ENCODE assay signal across 8 mouse cellular contexts in the genomic region with DNA sequence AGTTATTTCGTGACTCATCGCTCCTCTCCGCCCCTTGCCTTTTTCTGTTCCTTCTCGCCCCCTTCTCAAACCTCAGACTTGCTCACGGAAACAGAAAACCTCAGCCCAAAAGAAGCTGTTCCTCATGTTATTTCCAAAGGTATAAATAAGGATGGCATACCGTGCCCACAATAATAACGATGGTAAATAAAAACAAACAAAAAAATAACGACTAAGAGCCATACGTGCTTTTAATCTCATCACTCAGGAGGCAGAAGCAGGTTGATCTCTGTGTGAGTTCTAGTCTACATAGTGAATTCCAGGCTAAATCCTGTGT. TPM values are rescaled to one million over a fixed set of nuclear protein-coding genes. Genes with fewer than 3 reads are reported as not detected.
DNase-seq lines count a peak whose midpoint lies in the region; ATAC-seq and TF ChIP-seq lines count a peak whose summit lies in the region.

No protein-coding gene starts in this region.

- H3K79me3 ChIP-seq in C2C12 (ENCODE audit: low read depth) = no peaks in the 10 kb centered on the region

- H3K27me3 ChIP-seq in heart, embryonic 10.5 days (ENCODE audit: insufficient read depth, poor library complexity, severe bottlenecking) = no peaks in the 10 kb centered on the region
- no peaks in the 10 kb centered on the region for H3K27me3 ChIP-seq in C2C12 (ENCODE audit: control insufficient read depth, insufficient read depth, insufficient read length)
- H3K27me3 ChIP-seq in forebrain, embryonic 13.5 days = no peaks in the 10 kb centered on the region
- peaks cover 33% of the 10 kb centered on the region for H3K27me3 ChIP-seq in liver, embryonic 15.5 days

- no peaks in the 10 kb centered on the region for H3K79me2 ChIP-seq in C2C12 (ENCODE audit: control insufficient read depth, insufficient read depth)

- ATAC-seq in forebrain, embryonic 13.5 days = no peak
- no peak for ATAC-seq in liver, embryonic 15.5 days (ENCODE audit: insufficient read depth)
- no peak for ATAC-seq in CD4-positive, CD25-positive, alpha-beta regulatory T cell, adult 4 months

- TF ChIP-seq CTCF in C2C12 (IDR thresholded peaks at IDR 0.05; ENCODE audit: control insufficient read depth, insufficient read depth, insufficient read length) = no peak

- WGBS in heart, embryonic 10.5 days = 23% methylated on average over 9 of the region's 9 CpGs
- WGBS in forebrain, embryonic 13.5 days = 13% methylated on average over 9 of the region's 9 CpGs
- WGBS in liver, embryonic 15.5 days (ENCODE audit: insufficient replicate concordance) = 10% methylated on average over 9 of the region's 9 CpGs

- no peak for DNase-seq in heart, embryonic 10.5 days (ENCODE audit: low spot score)
- DNase-seq in heart, adult 9 months (ENCODE audit: low spot score in 2 of 2) = no peak
- DNase-seq in natural killer cell, adult 2 months (ENCODE audit: low spot score in 2 of 2) = no peak
- no peak for DNase-seq in cerebellum, adult 8-10 months

- H3K4me1 ChIP-seq in heart, embryonic 10.5 days = peaks cover 23% of the 10 kb centered on the region
- H3K4me1 ChIP-seq in forebrain, embryonic 13.5 days = no peaks in the 10 kb centered on the region
- H3K4me1 ChIP-seq in liver, embryonic 15.5 days (replicated peaks) = peaks cover 43% of the 10 kb centered on the region

- H3K4me2 ChIP-seq in forebrain, embryonic 13.5 days = peak overlapping the region; percentile 70
- peak overlapping the region; percentile 85 for H3K4me2 ChIP-seq in liver, embryonic 15.5 days

- H3K9me3 ChIP-seq in heart, embryonic 10.5 days = no peaks in the 10 kb centered on the region
- H3K9me3 ChIP-seq in forebrain, embryonic 13.5 days (replicated peaks) = no peaks in the 10 kb centered on the region
- no peaks in the 10 kb centered on the region for H3K9me3 ChIP-seq in liver, embryonic 15.5 days (replicated peaks)

- peak overlapping the region; percentile 64 for H3ac ChIP-seq in C2C12 (ENCODE audit: control insufficient read depth, insufficient read length, low read depth)

- no peaks in the 10 kb centered on the region for H3K36me3 ChIP-seq in heart, embryonic 10.5 days
- H3K36me3 ChIP-seq in C2C12 (ENCODE audit: control insufficient read depth, insufficient read depth) = no peaks in the 10 kb centered on the region
- no peaks in the 10 kb centered on the region for H3K36me3 ChIP-seq in forebrain, embryonic 13.5 days (ENCODE audit: poor library complexity, severe bottlenecking)
- no peaks in the 10 kb centered on the region for H3K36me3 ChIP-seq in liver, embryonic 15.5 days (replicated peaks)

- peak overlapping the region; percentile 13; the same call in 1 of the 2 replicates for H3K27ac ChIP-seq in heart, embryonic 10.5 days
- H3K27ac ChIP-seq in forebrain, embryonic 13.5 days = peak overlapping the region; percentile 69
- no peak overlapping the region for H3K27ac ChIP-seq in liver, embryonic 15.5 days (replicated peaks)

- H3K9ac ChIP-seq in forebrain, embryonic 13.5 days = peak overlapping the region; percentile 71
- H3K9ac ChIP-seq in liver, embryonic 15.5 days = peak overlapping the region; percentile 56

- peak overlapping the region; percentile 65 for H3K4me3 ChIP-seq in heart, embryonic 10.5 days
- H3K4me3 ChIP-seq in C2C12 (ENCODE audit: insufficient read depth, poor library complexity, severe bottlenecking) = peak overlapping the region; percentile 25
- H3K4me3 ChIP-seq in forebrain, embryonic 13.5 days = peak overlapping the region; percentile 52
- peak overlapping the region; percentile 58 for H3K4me3 ChIP-seq in liver, embryonic 15.5 days (replicated peaks)

TF ChIP-seq in C2C12, 6 proteins besides CTCF, POLR2A, EP300 and RAD21:
- TF ChIP-seq FOSL1 (IDR thresholded peaks at IDR 0.05; ENCODE audit: insufficient read depth, low read length, poor library complexity, severe bottlenecking) (no peak), MAX (IDR thresholded peaks at IDR 0.05) (no peak), USF1 (IDR thresholded peaks at IDR 0.05; ENCODE audit: low read depth) (no peak), CEBPB (IDR thresholded peaks at IDR 0.05; ENCODE audit: low read depth) (no peak), MYOG (IDR thresholded peaks at IDR 0.05; ENCODE audit: control insufficient read depth, extremely low read depth, insufficient read length) (no peak), MYOD1 (IDR thresholded peaks at IDR 0.05; ENCODE audit: control insufficient read depth, insufficient read length, low read depth) (no peak)

RNA-seq across cellular contexts. Expression of a gene that starts 8.5 kb away (rescaled TPM):
- polyA plus RNA-seq in heart, embryonic 10.5 days (2016; fragmentation: Nextera tagmentation; extraction: Ambion mirVana) = 0.20 and 1.1 TPM in 2 replicates
- polyA plus RNA-seq in C2C12 (2012; fragmentation: generic; extraction: Trizol) = 0.07 TPM
- 0.55 and 0.63 TPM in 2 replicates for polyA plus RNA-seq in forebrain, embryonic 13.5 days (2015; fragmentation: Nextera tagmentation; extraction: Ambion mirVana)
- 0.37 and 0.89 TPM in 2 replicates for polyA plus RNA-seq in liver, embryonic 15.5 days (2015; fragmentation: Nextera tagmentation; extraction: Ambion mirVana)
- polyA plus RNA-seq in CD4-positive, CD25-positive, alpha-beta regulatory T cell, adult 4 months (2017; shearing (Covaris generic)) = under 1 TPM in 1 of 2 experiments, not detected in 1; 0.47 TPM

RNA-seq across cellular contexts. Expression of a gene that starts 38.2 kb away (rescaled TPM):
- polyA plus RNA-seq in heart, embryonic 10.5 days (2016; fragmentation: Nextera tagmentation; extraction: Ambion mirVana) = 131 and 141 TPM in 2 replicates
- polyA plus RNA-seq in C2C12 (2012; fragmentation: generic; extraction: Trizol) = 65.5 TPM
- polyA plus RNA-seq in forebrain, embryonic 13.5 days (2015; fragmentation: Nextera tagmentation; extraction: Ambion mirVana) = 254 and 265 TPM in 2 replicates
- 23.9 and 24.7 TPM in 2 replicates for polyA plus RNA-seq in liver, embryonic 15.5 days (2015; fragmentation: Nextera tagmentation; extraction: Ambion mirVana)
- polyA plus RNA-seq in CD4-positive, CD25-positive, alpha-beta regulatory T cell, adult 4 months (2017; shearing (Covaris generic)) = 10 to 100 TPM; 22.2 to 28.4 TPM

RNA-seq across cellular contexts. Expression of a gene that starts 40.8 kb away (rescaled TPM):
- not detected in 2 replicates for polyA plus RNA-seq in heart, embryonic 10.5 days (2016; fragmentation: Nextera tagmentation; extraction: Ambion mirVana)
- polyA plus RNA-seq in C2C12 (2012; fragmentation: generic; extraction: Trizol) = not detected
- polyA plus RNA-seq in forebrain, embryonic 13.5 days (2015; fragmentation: Nextera tagmentation; extraction: Ambion mirVana) = not detected in 2 replicates
- 0.32 and 0.37 TPM in 2 replicates for polyA plus RNA-seq in liver, embryonic 15.5 days (2015; fragmentation: Nextera tagmentation; extraction: Ambion mirVana)
- not detected for polyA plus RNA-seq in CD4-positive, CD25-positive, alpha-beta regulatory T cell, adult 4 months (2017; shearing (Covaris generic))
